Mouse (Mus musculus) bone marrow macrophage, adult 2 months (primary cell): Measurements from ENCODE around the gene Mettl7a1.

Experiments used
- CTCF ChIP-seq: IDR thresholded peaks from 2 replicates; pipeline ENCODE4 v1.5.1; 2012; ENCODE audit warnings: low read depth, mild to moderate bottlenecking, low read length, moderate library complexity
- POLR2A ChIP-seq: IDR thresholded peaks from 2 replicates; pipeline ENCODE4 v1.6.1; 2012; ENCODE audit warnings: mild to moderate bottlenecking, low read depth, low read length, borderline replicate concordance

GRCm38 (mm10) chr15:100265586-100266325 is 38.2 kb upstream of the Mettl7a1 start:
- TF ChIP-seq CTCF = no peak
- TF ChIP-seq POLR2A = no peak
